Mouse (Mus musculus): ENCODE data around the gene Lrmp. TPM values are rescaled to one million over a fixed set of nuclear protein-coding genes. Genes with fewer than 3 reads are reported as not detected.

Lrmp gene
- polyA plus RNA-seq, 1 experiment = 5.2 TPM

GRCm38 (mm10) chr6:145193446-145193845, 78.0 kb downstream of the Lrmp start:
- no peak for DNase-seq (ENCODE audit: extremely low spot score in 1 of 2, low spot score in 1 of 2)

- peak in 1 of 2 experiments; percentile 51 for DNase-seq (ENCODE audit: extremely low spot score in 1 of 2, low spot score in 1 of 2)
Measured at GRCm38 (mm10) chr6:145197949-145198686, 82.7 kb downstream of the Lrmp start.

- DNase-seq (ENCODE audit: extremely low spot score in 1 of 2, low spot score in 1 of 2) = no peak
Measured at GRCm38 (mm10) chr6:145202432-145203125, 87.1 kb downstream of the Lrmp start.

GRCm38 (mm10) chr6:145204440-145204839, 89.0 kb downstream of the Lrmp start:
- DNase-seq (ENCODE audit: extremely low spot score in 1 of 2, low spot score in 1 of 2) = no peak

DNA sequence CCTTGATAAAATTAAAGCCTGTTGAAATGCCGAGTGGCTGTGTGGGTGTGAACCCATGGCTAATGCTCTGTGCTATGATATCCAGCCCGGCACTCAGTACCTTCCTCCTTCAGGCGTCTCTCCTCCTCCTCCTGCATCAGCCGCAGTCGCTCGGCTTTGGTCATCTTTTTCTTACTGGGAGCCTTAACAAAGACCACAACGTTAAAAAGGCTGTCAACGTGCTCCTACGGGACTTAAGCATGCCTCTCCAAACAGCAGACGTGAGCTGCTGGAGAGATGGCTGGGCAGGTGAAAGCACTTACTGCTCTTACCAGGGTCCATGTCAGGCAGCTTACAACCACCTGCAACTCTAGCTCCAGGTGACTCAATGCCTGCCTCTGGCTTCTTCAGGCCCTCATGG, 89.7 kb downstream of the Lrmp start:
- no peak for DNase-seq (ENCODE audit: extremely low spot score in 1 of 2, low spot score in 1 of 2)

GRCm38 (mm10) chr6:145210056-145210680, 94.7 kb downstream of the Lrmp start:
- DNase-seq (ENCODE audit: extremely low spot score in 1 of 2, low spot score in 1 of 2) = no peak

GRCm38 (mm10) chr6:145210816-145211338, 95.4 kb downstream of the Lrmp start, which contains the start of the genes Casc1 and Etfrf1:
TSS of gene Casc1 (minus strand) at chr6:145211005.
TSS of gene Etfrf1 (plus strand) at chr6:145211134.
- peak; percentile 99 to 100 for DNase-seq (ENCODE audit: extremely low spot score in 1 of 2, low spot score in 1 of 2)

DNA sequence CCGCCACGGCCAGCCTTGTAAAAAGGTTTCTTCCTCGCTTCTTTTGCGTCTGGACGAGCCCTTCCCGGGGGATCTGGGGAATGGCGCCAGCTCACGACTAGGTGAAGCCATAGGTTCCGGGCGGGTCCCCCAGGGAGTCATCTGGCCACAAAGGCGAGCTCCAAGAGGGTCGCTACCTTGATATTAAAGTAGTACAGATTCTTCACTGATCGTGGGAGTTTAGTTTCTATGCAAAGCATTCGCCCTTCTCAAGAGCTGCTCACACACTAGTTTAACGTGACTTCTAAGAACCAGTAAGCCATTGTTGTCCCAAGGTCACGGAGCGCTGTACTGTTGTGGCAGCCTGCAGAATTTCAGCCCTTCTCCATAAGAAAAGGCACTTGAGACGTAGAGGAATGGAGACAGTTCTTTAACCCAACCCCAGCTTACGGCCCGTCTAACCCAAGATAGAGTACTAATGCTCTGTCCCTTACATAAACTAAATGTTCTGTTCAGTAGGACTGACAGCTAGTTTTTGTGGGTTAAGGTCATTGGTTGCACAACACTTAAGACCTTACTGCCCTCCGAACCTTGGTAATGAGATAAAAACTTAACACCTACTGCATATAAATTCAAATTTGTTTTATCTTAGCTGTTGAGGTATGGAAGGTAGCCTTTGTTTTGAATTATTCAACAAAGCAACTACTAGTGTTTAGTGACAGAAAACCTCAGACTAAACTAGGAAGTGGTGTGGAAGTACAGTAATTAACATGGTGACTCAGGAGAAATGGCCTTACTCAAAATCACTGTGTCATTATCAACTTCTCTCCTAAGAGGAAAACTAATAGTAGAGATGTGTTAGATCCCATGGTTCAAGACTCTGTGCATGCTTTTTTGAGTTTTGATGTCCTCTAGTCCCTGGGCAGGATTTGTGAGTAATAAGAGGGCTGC, 96.2 kb downstream of the Lrmp start:
- DNase-seq (ENCODE audit: extremely low spot score in 1 of 2, low spot score in 1 of 2) = no peak

DNA sequence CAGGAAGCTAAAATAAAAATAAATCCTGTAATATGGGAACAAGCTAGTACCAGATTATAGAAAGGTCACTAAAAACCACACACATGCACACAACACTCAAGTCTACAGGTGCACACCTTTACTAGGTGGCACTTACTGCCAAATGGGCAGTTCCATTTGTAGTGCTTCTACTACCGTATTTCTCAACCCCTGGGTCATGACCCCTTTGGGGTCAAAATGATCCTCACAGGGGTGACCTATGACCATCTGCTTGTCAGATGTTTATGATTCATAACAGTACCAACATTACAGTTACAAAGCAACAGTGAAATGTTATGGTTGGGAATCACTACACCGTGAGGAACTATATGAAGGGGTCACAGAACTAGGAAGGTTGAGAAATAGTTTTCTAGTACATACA, 98.5 kb downstream of the Lrmp start:
- no peak for DNase-seq (ENCODE audit: extremely low spot score in 1 of 2, low spot score in 1 of 2)

- DNase-seq (ENCODE audit: extremely low spot score in 1 of 2, low spot score in 1 of 2) = no peak
Measured at GRCm38 (mm10) chr6:145215826-145216225, 100.4 kb downstream of the Lrmp start.

GRCm38 (mm10) chr6:145224246-145224645, 108.8 kb downstream of the Lrmp start:
- DNase-seq (ENCODE audit: extremely low spot score in 1 of 2, low spot score in 1 of 2) = no peak

Other genes with a start within 250 kb of the Lrmp start
- gene Bcat1, start 39.5 kb upstream of the Lrmp start, polyA plus RNA-seq (2012; rRNA removed) = 33.3 and 38.0 TPM in 2 replicates
- gene Casc1, start 95.4 kb downstream of the Lrmp start, polyA plus RNA-seq (2012; rRNA removed) = 1.0 and 1.1 TPM in 2 replicates
- gene Etfrf1, start 95.5 kb downstream of the Lrmp start, polyA plus RNA-seq (2012; rRNA removed) = 29.5 and 30.9 TPM in 2 replicates
- gene Kras, start 134.6 kb downstream of the Lrmp start, polyA plus RNA-seq (2012; rRNA removed) = 43.6 and 48.2 TPM in 2 replicates

Measured in frontal cortex, adult 2 months (tissue).